Mouse (Mus musculus) hindbrain, embryonic 14.5 days (tissue): ENCODE measurements at regions not wholly inside any gene's neighbourhood (a gene's known extent, or its start where the extent isn't known, plus 50 kb on each side); places are given as distances from the start of the nearest gene placed in this dataset.

Source experiments
- ATAC-seq: fragments of 200-750 bp; cut with Nextera tagmentation; 2 replicates; pipeline ENCODE4 v1.8.0; 2017; ENCODE audit warnings: moderate number of reproducible peaks, mild to moderate bottlenecking, moderate TSS enrichment, moderate library complexity; ENCODE audit not compliant: low FRiP score
- DNase-seq: peaks from one replicate; pipeline ENCODE4 v3.0.0-alpha.2; 2015; ENCODE audit warnings: low spot score
- H3K27ac ChIP-seq: fragments of 300-500 bp; sonication (generic); 2 replicates; pipeline ENCODE4 v1.5.1; 2014; ENCODE audit warnings: mild to moderate bottlenecking, moderate library complexity
- H3K27me3 ChIP-seq: fragments of 300-500 bp; sonication (generic); 2 replicates; pipeline ENCODE4 v1.6.1; 2014; ENCODE audit warnings: mild to moderate bottlenecking, low read length, mixed read lengths; ENCODE audit not compliant: control insufficient read depth, insufficient read depth
- H3K36me3 ChIP-seq: fragments of 300-500 bp; sonication (generic); replicated peaks from 2 replicates; pipeline ENCODE4 v1.6.1; 2014; ENCODE audit not compliant: control insufficient read depth, insufficient read depth
- H3K4me1 ChIP-seq: fragments of 300-500 bp; sonication (generic); replicated peaks from 2 replicates; pipeline ENCODE4 v1.6.1; 2014; ENCODE audit warnings: antibody characterized with exemption, low read length, mixed read lengths; ENCODE audit not compliant: control insufficient read depth, insufficient read depth
- H3K4me2 ChIP-seq: fragments of 300-500 bp; sonication (generic); replicated peaks from 2 replicates; pipeline ENCODE4 v1.6.1; 2014; ENCODE audit warnings: mild to moderate bottlenecking, moderate library complexity
- H3K4me3 ChIP-seq: fragments of 300-500 bp; sonication (generic); replicated peaks from 2 replicates; pipeline ENCODE4 v1.5.1; 2014; ENCODE audit warnings: mild to moderate bottlenecking, low read length
- H3K9ac ChIP-seq: fragments of 300-500 bp; sonication (generic); 2 replicates; pipeline ENCODE4 v1.6.1; 2014
- H3K9me3 ChIP-seq: fragments of 300-500 bp; sonication (generic); 2 replicates; pipeline ENCODE4 v1.6.1; 2016; ENCODE audit warnings: low read length; ENCODE audit not compliant: control insufficient read depth
- WGBS: fragments of 180-500 bp; shearing (Covaris S2); extraction: QIAGEN DNeasy Blood & Tissue Kit; methylation state at CpG from one replicate; pipeline ENCODE4 v1.1.7; 2014; 5-methylcytosine and 5-hydroxymethylcytosine counted together

DNA sequence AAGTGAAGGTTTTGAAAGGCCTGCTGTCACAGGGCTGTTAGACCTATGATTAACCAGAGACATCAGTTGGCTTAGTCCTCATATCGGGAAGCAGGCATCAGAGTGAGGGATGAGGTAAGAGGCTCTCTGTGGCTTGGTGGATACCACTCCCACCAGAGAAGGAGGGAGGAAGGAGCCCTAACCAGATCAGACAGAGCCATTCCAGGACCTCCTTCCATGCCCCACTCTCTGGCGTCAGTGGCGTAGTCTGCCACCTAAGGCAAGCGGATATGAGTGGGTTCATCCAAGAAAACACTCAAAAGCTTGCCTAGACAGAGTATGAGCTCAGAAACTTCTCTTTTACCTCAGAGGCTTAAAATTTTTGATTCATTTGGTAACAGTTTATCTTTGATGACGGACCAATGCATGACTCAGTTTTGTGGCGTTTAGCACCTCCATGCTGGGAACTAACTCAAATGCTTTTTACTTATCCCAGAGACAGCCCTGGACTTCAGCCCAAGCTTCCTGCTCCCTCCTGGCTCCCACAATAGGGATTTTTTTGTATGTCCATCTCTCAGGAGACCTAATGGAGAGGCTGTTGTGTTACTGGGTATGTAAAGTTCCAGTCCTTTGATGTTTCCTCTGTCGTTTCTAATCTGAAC, 367.5 kb upstream of the Rasgrp1 start:
- Histone ChIP-seq H3K4me2 (no peak overlapping the region), H3K36me3 (no peaks in the 10 kb centered on the region), H3K9ac (no peak overlapping the region), H3K27ac (no peak overlapping the region), H3K9me3 (no peaks in the 10 kb centered on the region), H3K4me1 (no peaks in the 10 kb centered on the region), H3K4me3 (no peak overlapping the region), H3K27me3 (no peaks in the 10 kb centered on the region)
- DNase-seq (no peak), ATAC-seq (no peak)
- WGBS, result 86% methylated on average over 7 of the region's 7 CpGs

DNA sequence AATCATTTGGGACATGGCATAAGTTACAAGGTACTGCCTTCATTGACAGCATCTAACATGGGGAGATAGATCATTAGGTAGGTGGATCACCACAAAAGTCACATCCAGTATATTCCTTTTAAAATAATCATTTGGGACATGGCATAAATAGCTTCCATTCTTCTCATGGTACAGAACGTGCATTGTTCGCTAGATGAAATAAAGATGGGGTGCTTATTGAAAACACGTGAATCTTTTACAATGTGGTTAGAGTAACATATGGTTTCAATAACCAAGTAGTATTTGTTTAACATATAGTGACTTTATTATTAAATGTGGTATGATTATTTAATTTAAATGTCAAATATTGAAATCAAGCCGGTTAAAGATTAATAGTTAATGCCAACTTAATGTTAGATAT, 381.3 kb upstream of the Rasgrp1 start:
- 91% methylated on average over 4 of the region's 4 CpGs for WGBS
- no peak overlapping the region for H3K9ac ChIP-seq
- no peak overlapping the region for H3K4me2 ChIP-seq
- DNase-seq (no peak), ATAC-seq (no peak)
- H3K36me3 ChIP-seq, result no peaks in the 10 kb centered on the region
- no peaks in the 10 kb centered on the region for H3K4me1 ChIP-seq
- H3K27me3 ChIP-seq, result no peaks in the 10 kb centered on the region
- no peak overlapping the region for H3K4me3 ChIP-seq
- no peaks in the 10 kb centered on the region for H3K9me3 ChIP-seq
- no peak overlapping the region for H3K27ac ChIP-seq

DNA sequence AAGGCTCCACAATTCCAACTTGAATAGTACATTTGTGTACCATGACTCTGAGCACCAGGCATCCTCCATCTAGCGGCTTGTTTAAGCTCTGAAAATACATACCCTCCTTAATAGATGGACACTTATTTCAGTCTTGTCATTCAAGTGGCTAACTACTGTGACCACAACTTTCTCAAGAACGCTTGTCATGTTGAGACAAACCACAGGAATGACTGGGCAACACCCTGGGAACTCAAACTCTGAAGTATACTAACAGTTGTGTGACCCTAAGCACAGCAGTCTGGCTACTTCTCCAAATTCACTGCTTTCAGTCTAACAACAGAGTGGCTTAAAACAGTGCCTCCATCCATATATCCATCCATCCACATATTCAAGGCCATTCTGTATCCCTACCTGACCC, 380.4 kb upstream of the Thbs1 start:
- ATAC-seq (no peak), DNase-seq (no peak)
- no peaks in the 10 kb centered on the region for H3K4me1 ChIP-seq
- no peak overlapping the region for H3K4me3 ChIP-seq
- WGBS, result 76% methylated on average over 2 of the region's 2 CpGs
- H3K9ac ChIP-seq, result no peak overlapping the region
- no peaks in the 10 kb centered on the region for H3K27me3 ChIP-seq
- H3K27ac ChIP-seq, result no peak overlapping the region
- no peak overlapping the region for H3K4me2 ChIP-seq
- no peaks in the 10 kb centered on the region for H3K36me3 ChIP-seq
- no peaks in the 10 kb centered on the region for H3K9me3 ChIP-seq

DNA sequence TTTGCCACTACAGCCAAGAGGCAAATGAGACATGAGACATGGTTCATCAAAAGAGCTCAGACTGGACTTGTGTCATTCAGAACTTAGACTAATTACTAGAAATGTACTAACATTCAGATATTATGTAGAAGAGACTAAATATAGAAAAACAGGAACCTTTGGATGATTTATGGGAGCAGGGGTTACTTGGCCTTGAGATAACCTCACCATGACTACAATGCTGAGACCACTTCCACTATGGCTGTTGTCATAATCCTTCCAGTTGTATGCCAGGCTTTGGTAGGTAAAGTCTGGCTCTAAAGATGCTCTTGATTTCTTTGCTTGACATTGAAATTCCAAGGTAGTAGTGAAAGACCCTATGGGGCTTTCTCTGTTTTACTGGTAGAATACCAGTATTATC, 369.3 kb upstream of the Thbs1 start:
- Histone ChIP-seq H3K27me3 (no peaks in the 10 kb centered on the region), H3K9me3 (peaks cover 9% of the 10 kb centered on the region; the same call in 1 of the 2 replicates), H3K36me3 (no peaks in the 10 kb centered on the region), H3K4me1 (no peaks in the 10 kb centered on the region), H3K4me2 (no peak overlapping the region), H3K9ac (no peak overlapping the region), H3K27ac (no peak overlapping the region), H3K4me3 (no peak overlapping the region)
- DNase-seq (no peak), ATAC-seq (no peak)

DNA sequence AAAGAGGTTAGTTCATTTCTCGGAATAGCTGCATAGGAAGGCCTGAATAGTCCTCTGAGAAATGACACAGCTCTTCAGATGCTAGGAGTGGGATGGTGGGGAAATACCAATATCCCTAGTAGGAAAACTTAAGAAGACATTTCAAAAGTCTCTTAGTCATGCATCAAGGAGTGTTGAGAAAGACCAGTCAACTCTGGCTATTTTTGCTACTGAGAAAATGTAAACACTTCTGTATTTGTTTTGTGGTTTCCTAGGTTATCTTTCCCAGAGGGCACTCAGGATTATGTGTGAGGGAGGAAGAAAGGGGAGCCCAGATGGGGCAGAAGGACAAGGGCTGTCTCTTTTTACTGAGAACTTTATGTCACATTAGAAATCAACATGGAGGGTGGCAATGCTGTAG, 367.8 kb upstream of the Thbs1 start:
- ATAC-seq (no peak), DNase-seq (no peak)
- Histone ChIP-seq H3K4me2 (no peak overlapping the region), H3K27ac (no peak overlapping the region), H3K9ac (no peak overlapping the region), H3K9me3 (peaks cover 9% of the 10 kb centered on the region; the same call in 1 of the 2 replicates), H3K27me3 (no peaks in the 10 kb centered on the region), H3K36me3 (no peaks in the 10 kb centered on the region), H3K4me1 (no peaks in the 10 kb centered on the region), H3K4me3 (no peak overlapping the region)
- 78% methylated on average over 1 of the region's 1 CpGs for WGBS

DNA sequence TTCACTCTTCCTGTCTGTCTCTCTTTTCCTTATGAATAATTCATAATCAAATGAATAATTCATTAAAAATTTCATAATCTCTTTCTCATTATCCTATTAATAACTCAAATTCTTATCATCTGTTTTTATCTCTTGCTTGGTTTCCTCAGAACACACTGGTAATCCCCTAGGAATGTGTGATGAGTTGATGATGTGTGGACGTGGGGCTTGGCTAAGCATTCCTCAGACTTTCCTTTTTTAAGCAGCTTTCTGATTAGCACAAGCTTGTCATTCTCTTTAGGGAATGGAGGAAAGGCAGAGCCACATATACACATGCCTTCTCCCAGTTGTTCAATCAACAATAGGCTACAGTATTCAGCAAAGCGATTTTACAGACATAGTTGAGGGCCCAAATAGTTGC, 365.9 kb upstream of the Thbs1 start:
- no peak overlapping the region for H3K9ac ChIP-seq
- H3K27me3 ChIP-seq, result no peaks in the 10 kb centered on the region
- H3K4me3 ChIP-seq, result no peak overlapping the region
- WGBS, result 62% methylated on average over 2 of the region's 2 CpGs
- H3K27ac ChIP-seq, result no peak overlapping the region
- H3K9me3 ChIP-seq, result peaks cover 9% of the 10 kb centered on the region; the same call in 1 of the 2 replicates
- H3K4me1 ChIP-seq, result no peaks in the 10 kb centered on the region
- DNase-seq, result no peak
- no peak overlapping the region for H3K4me2 ChIP-seq
- ATAC-seq, result no peak
- H3K36me3 ChIP-seq, result no peaks in the 10 kb centered on the region

DNA sequence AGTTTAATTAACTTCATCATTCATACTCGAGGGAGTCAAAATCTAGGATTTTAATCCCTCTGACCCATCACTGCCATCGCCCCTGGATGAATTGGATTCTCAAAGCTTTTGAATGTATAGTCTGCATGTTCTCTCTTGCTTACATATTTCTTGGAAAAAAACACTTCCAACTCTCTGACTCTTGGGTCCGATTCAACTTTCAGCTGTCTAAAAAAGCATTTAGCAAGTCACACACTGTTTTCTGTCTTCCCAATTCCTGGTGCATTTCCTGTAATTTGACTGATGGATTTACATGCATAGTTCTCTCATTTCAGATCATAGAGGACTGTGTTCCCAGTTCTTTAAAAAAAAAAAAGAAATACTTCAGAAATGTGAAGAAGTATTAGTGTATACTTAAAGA, 364.5 kb upstream of the Thbs1 start:
- H3K9ac ChIP-seq, result no peak overlapping the region
- H3K9me3 ChIP-seq, result peaks cover 9% of the 10 kb centered on the region; the same call in 1 of the 2 replicates
- DNase-seq (no peak), ATAC-seq (no peak)
- no peak overlapping the region for H3K4me2 ChIP-seq
- no peak overlapping the region for H3K4me3 ChIP-seq
- no peak overlapping the region for H3K27ac ChIP-seq
- H3K36me3 ChIP-seq, result no peaks in the 10 kb centered on the region
- H3K4me1 ChIP-seq, result no peaks in the 10 kb centered on the region
- no peaks in the 10 kb centered on the region for H3K27me3 ChIP-seq
- WGBS, result 93% methylated on average over 3 of the region's 3 CpGs

DNA sequence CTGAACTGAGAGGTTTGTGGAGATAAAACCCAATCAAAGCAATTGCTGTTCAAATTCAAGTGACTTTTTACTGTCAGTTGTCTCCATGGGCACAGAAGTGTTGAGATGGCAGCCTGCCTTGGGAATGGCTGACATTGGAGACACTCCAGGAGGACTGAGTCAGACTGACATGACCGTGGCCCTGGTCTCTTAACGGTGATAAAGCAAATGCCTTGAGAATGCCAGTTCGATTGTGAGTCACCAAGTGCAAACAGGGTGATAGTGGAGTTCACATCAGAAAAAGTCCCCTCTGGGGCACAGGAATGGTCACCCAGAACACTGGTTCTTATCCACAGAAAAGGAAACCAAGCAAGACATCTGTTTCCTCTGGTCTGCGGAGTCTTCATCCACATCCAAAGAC, 362.8 kb upstream of the Thbs1 start:
- H3K9ac ChIP-seq, result no peak overlapping the region

DNA sequence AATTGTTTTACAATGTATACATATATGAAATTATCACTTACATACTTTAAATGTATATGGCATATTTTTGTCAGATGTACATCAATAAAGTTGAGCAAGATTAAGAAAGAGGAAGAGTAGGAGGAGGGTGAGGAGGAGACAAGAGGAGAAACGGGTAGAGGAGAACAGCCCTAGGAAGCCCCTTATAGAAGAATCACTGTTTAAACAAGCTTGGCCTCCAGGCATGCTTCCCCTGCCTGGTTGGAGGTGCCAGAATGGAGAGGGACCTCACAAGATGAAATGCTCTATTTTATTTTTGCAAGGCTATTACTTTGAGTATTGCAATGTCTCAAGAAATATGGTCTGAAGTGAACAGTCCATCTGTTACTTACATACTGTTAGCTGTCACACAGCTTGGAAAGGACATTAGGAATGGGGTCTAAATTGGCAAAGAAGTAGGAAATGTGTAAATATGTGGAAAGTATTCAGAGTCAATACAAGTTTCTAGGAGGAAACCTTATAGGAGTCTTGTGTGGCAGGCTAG, 352.1 kb upstream of the Thbs1 start:
- ATAC-seq, result no peak
- Histone ChIP-seq H3K4me3 (no peak overlapping the region), H3K27ac (no peak overlapping the region), H3K9ac (no peak overlapping the region), H3K4me1 (no peaks in the 10 kb centered on the region), H3K9me3 (no peaks in the 10 kb centered on the region), H3K27me3 (no peaks in the 10 kb centered on the region), H3K4me2 (no peak overlapping the region), H3K36me3 (no peaks in the 10 kb centered on the region)
- WGBS, result 80% methylated on average over 1 of the region's 1 CpGs
- DNase-seq, result no peak

More for the DNA sequence above, 362.8 kb upstream of the Thbs1 start:
- WGBS, result 88% methylated on average over 4 of the region's 4 CpGs
- no peaks in the 10 kb centered on the region for H3K4me1 ChIP-seq
- no peak overlapping the region for H3K4me3 ChIP-seq
- no peaks in the 10 kb centered on the region for H3K36me3 ChIP-seq
- H3K27me3 ChIP-seq, result no peaks in the 10 kb centered on the region
- H3K9me3 ChIP-seq, result peaks cover 9% of the 10 kb centered on the region; the same call in 1 of the 2 replicates
- no peak for DNase-seq
- H3K4me2 ChIP-seq, result no peak overlapping the region
- no peak for ATAC-seq
- no peak overlapping the region for H3K27ac ChIP-seq

DNA sequence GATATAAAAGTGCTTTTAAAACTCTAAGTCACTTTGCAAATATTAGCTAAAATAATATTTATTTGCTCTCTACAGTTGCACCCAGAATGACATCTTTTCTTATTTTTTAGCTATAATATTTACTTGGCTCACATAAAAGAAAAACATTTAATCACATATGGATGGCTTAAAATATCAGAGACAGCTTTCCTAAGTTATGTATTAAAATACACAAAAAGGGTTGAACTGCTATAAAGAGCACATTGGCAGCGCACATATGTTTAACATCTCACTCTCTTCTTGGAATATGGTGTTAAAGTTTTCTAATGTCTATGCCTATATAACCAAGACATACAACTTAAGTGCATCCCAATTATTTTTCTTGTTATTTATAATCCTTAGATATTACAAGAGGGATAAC, 348.0 kb upstream of the Thbs1 start:
- no peaks in the 10 kb centered on the region for H3K4me1 ChIP-seq
- no peak overlapping the region for H3K4me3 ChIP-seq
- H3K27me3 ChIP-seq, result no peaks in the 10 kb centered on the region
- H3K36me3 ChIP-seq, result no peaks in the 10 kb centered on the region
- ATAC-seq (no peak), DNase-seq (no peak)
- H3K4me2 ChIP-seq, result no peak overlapping the region
- 89% methylated on average over 1 of the region's 1 CpGs for WGBS
- H3K27ac ChIP-seq, result no peak overlapping the region
- no peak overlapping the region for H3K9ac ChIP-seq
- no peaks in the 10 kb centered on the region for H3K9me3 ChIP-seq
